Mouse (Mus musculus) adrenal gland, postnatal 10 days (tissue): ENCODE data around the gene Rrp12. TPM values are rescaled to one million over a fixed set of nuclear protein-coding genes. Genes with fewer than 3 reads are reported as not detected.

Source experiments
- DNase-seq: peaks from one replicate; pipeline ENCODE4 v3.0.0; 2021; ENCODE audit warnings: mixed read lengths
- total RNA-seq, 2 experiments: library from RNA; stranded (reverse); gene quantifications; 2 replicates each; pipeline ENCODE4 v1.2.3; 2021

Rrp12 gene
- total RNA-seq, 2 experiments from 2014 or later = 12.6 to 12.8 TPM

- DNase-seq = peak; percentile 92
Observed at GRCm38 (mm10) chr19:41829381-41830105, 66.4 kb downstream of the Rrp12 start, which contains the start of gene Frat1. TSS of gene Frat1 (plus strand) at chr19:41829970.

- no peak for DNase-seq
Observed at GRCm38 (mm10) chr19:41828941-41829340, 67.0 kb downstream of the Rrp12 start.

GRCm38 (mm10) chr19:41826529-41826928, 69.4 kb downstream of the Rrp12 start:
- no peak for DNase-seq

- DNase-seq = no peak
Observed at GRCm38 (mm10) chr19:41824950-41825349, 71.0 kb downstream of the Rrp12 start.

- DNase-seq = no peak
Observed at GRCm38 (mm10) chr19:41822589-41822988, 73.4 kb downstream of the Rrp12 start.

- DNase-seq = no peak
Observed at GRCm38 (mm10) chr19:41821436-41821835, 74.5 kb downstream of the Rrp12 start.

- DNase-seq = no peak
Observed at GRCm38 (mm10) chr19:41818749-41819148, 77.2 kb downstream of the Rrp12 start.

GRCm38 (mm10) chr19:41817325-41817724, 78.6 kb downstream of the Rrp12 start:
- peak; percentile 66 for DNase-seq

- peak; percentile 50 for DNase-seq
Observed at GRCm38 (mm10) chr19:41816915-41817314, 79.1 kb downstream of the Rrp12 start.

GRCm38 (mm10) chr19:41816410-41816809, 79.6 kb downstream of the Rrp12 start:
- DNase-seq = no peak

- DNase-seq = no peak
Observed at GRCm38 (mm10) chr19:41813374-41813773, 82.6 kb downstream of the Rrp12 start.

Other genes starting within 250 kb of the Rrp12 start
- gene Slit1, start 152.5 kb downstream of the Rrp12 start, total RNA-seq = 1 to 10 TPM; 3.8 to 5.7 TPM
- 1 to 10 TPM; 7.6 to 8.6 TPM for gene Arhgap19, start 94.1 kb downstream of the Rrp12 start, total RNA-seq
- gene Frat1, start 66.2 kb downstream of the Rrp12 start, total RNA-seq = 10 to 100 TPM in 1 of 2 experiments, 1 to 10 TPM in 1; 8.6 to 11.7 TPM
- gene Frat2, start 48.0 kb downstream of the Rrp12 start, total RNA-seq = 1 to 10 TPM; 4.8 to 7.1 TPM
- 100 to 1,000 TPM; 536 to 564 TPM for gene Pgam1, start 15.8 kb upstream of the Rrp12 start, total RNA-seq
- gene Exosc1, start 37.2 kb upstream of the Rrp12 start, total RNA-seq = 10 to 100 TPM; 24.3 to 25.5 TPM
- 10 to 100 TPM; 30.7 to 36.7 TPM for gene Zdhhc16, start 37.3 kb upstream of the Rrp12 start, total RNA-seq
- 10 to 100 TPM; 15.5 to 24.2 TPM for gene Mms19, start 85.0 kb upstream of the Rrp12 start, total RNA-seq
- gene Ubtd1, start 85.6 kb upstream of the Rrp12 start, total RNA-seq = 10 to 100 TPM; 17.1 to 20.2 TPM
- 1 to 10 TPM; 2.2 to 5.9 TPM for gene Ankrd2, start 139.8 kb upstream of the Rrp12 start, total RNA-seq
- gene Hoga1, start 149.4 kb upstream of the Rrp12 start, total RNA-seq = 10 to 100 TPM; 24.6 to 39.9 TPM
- 1 to 10 TPM in 1 of 2 experiments, under 1 TPM in 1; 0.75 to 1.3 TPM for gene 4933411K16Rik, start 156.1 kb upstream of the Rrp12 start, total RNA-seq
- gene Morn4, start 190.2 kb upstream of the Rrp12 start, total RNA-seq = 1 to 10 TPM; 6.5 to 9.7 TPM
- 10 to 100 TPM; 37.0 to 41.3 TPM for gene Pi4k2a, start 194.3 kb upstream of the Rrp12 start, total RNA-seq
- gene Avpi1, start 232.9 kb upstream of the Rrp12 start, total RNA-seq = 10 to 100 TPM; 15.9 to 33.2 TPM